Mouse (Mus musculus): Measurements from ENCODE around the gene Zdhhc3.

GRCm38 (mm10) chr9:123109188-123109587 is 3.8 kb downstream of the Zdhhc3 start:
- no peak for TF ChIP-seq CTCF (IDR thresholded peaks at IDR 0.05; ENCODE audit: low read depth)
- TF ChIP-seq EP300 (IDR thresholded peaks at IDR 0.05; ENCODE audit: low read depth), result no peak

Measured in heart, postnatal 0 days (tissue).